Mouse (Mus musculus) gastrocnemius, adult 8-10 months (tissue): ENCODE measurements around the gene Sema6c. TPM values are rescaled to one million over a fixed set of nuclear protein-coding genes. Genes with fewer than 3 reads are reported as not detected.
"Not testable (repeated sequence)": the region's sequence is repeated elsewhere in the genome, so short reads cannot be mapped to it uniquely, and the experiment has no call there.

Experiments used
- DNase-seq, 2 experiments: peaks; one replicate each; pipeline ENCODE4 v3.0.0; 2022; ENCODE audit warnings: low spot score in 2 of 2
- total RNA-seq, 4 experiments: library from RNA; stranded (reverse); gene quantifications; 2 replicates each; pipeline ENCODE4 v1.2.4; 2022

Sema6c gene
- total RNA-seq, 4 experiments from 2014 or later, result 67.3 to 91.3 (median 87.4) TPM

DNA sequence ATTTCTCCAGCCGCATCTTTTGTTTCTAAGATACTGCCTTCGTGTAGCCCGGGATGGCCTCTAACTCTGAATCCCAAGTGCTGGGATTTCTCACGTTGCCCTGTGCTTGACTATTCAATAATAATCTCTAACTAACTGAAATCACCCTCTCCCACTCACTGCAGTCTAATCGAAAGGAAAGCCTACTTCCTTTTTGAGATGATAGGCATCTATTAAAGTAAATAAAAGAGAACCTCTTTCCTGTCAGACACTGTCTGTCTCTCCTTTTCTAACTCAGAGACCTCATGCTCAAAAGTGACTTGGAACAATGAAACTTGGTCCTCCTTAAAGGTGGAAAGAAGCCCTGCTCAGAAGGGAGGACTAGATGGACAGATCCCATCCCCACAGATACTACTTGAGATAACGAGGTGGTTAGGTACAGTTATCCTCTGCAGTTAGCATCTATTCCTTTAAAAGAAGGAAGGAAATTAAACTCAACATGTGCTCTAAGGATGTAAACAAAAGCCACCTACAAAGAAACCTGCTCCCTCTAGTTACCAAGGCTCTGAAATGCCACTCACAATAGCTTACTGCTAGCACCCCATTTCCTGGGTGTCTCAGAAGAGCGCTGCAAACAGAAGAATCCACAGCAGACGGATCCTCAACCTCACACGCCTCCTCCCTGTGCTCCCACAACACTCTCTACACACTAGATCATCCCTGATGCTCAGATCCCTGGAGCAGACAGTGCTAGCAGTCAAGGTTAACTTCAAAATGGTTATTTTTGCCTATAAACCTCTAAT lies 24.7 kb downstream of the Sema6c start:
- DNase-seq, result no peak

DNA sequence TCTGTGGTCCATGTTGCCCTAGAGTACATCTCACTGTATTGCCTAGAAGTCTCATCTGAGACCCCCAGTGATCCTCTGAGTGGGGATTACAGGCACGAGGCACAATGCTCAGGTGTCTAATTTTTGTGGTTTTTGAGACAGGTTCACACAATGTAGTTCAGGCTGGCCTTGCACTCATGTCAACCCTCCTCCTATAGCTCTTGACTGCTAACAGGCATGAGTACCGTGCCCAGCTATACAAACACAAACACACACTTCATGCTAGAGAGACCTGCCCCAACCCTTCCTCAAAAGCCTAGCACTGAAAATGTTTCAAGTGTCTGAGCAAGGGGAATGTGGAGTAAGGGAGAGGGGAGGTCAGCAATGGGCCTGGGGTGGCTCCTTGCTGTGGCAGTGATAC lies 25.8 kb downstream of the Sema6c start:
- no peak for DNase-seq

DNA sequence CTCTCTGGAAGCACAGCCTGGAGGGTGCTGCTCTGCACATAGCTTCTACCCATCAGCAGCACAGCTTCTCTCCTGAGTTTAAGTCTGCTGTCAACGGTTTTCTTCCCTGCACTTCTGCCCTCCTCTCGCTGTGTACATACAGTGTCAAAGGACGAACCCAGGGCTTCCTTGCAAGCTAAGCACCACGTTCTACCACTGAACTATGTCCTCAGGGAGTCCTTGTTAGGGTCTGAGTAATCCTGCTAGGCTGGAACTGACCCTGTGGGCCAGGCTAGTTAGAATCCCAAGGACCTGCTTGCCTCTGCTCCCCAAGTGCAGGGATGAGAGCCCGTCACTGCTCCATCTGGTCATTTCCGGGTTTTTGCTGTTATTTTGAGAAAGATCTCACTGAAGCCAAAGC lies 26.6 kb downstream of the Sema6c start:
- DNase-seq, result no peak

DNA sequence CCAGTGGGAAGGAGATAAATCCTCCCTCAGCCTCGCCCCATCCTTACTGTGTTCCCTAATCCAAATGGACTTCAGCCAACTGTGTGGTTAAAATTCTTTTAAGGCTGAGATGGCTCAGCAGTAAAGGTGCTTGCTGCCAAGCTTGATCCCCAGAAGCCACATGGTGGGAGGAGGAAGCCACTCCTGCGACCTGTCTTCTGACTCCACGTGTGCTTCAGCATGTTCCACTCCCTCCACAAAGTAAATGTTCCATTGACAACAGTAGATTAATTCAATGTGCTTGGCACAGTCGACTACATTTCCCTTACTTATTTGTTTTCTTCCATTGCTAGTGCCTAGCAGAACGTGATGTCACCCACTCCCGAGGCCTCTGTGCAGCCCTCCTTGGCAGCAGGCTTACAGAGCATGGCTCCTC lies 34.5 kb downstream of the Sema6c start:
- no peak for DNase-seq

DNA sequence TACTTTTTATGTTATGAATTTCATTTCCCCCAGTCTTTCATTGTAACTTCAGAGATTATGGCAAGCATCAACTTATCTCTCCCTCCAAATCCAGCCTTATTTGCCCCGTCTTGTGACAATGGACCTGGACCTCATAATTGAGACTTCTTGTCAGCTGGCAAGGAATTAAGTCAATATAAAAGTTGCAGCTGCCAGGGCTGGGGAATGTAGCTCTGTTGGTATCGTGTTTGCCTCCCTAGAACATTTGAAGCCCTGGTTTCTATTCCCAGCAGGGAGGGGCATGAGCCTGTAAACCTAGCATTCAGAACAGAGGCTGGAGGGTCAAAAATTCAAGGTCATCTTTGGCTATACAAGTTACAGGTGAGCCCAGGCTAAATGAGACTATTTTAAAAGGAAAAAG lies 35.5 kb downstream of the Sema6c start:
- no peak for DNase-seq

DNA sequence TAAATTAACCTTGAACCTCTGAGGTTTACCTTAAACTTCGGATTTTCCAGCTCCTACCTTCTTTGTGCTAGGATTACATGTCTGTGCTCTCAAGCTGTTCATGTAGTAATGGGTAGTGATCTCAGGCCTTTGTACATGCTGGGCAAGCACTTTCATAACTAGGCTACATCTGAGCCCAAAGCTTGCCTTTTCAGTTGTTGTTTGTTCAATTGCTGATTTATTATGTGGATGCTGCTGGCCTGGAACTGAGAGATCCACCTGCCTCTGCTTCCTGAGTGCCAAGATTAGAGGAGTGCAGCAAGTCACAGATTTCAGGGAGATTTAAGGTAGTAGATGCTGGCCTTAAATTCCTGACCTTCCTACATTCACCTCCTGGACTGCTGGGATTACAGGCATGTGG lies 38.8 kb downstream of the Sema6c start:
- no peak for DNase-seq

DNA sequence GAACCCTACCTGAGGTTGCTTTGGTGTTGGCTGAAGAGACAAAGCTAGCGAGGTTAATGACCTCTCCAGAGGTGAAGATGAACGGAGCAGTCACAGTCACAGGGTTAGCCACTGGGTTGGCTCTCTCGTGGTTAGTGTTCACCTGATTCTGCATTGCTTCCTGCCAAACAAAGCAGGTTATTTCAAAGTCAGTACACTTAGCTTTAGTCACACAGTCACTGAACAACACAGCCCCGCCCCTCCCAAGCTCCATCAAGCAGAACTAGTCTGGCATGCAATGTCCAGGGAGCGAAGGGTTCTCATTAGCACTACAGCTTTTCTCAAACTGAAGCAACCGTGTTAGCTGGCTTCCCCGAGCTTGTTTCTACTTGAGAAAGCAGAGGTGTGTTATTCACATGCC lies 39.9 kb downstream of the Sema6c start:
- DNase-seq, result no peak

DNA sequence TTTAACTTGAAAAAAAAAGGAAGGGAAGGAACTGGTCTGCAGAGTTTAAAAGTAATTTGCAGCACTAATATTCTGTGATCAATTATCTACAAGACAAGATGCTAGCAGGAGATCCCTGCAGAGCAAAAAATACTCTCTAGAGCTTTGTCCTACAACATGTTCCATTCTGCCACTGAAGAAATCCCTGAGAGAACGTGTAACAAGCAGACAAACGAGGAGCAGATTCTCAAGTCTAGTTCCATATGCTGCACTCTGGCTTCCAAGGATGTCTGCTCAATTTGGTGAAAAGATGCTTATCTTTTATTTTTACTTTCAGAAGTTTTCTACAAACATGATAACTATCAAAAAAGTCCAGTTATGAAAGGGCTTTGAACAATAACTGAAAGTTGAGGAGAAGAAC lies 40.3 kb downstream of the Sema6c start:
- DNase-seq, result no peak

DNA sequence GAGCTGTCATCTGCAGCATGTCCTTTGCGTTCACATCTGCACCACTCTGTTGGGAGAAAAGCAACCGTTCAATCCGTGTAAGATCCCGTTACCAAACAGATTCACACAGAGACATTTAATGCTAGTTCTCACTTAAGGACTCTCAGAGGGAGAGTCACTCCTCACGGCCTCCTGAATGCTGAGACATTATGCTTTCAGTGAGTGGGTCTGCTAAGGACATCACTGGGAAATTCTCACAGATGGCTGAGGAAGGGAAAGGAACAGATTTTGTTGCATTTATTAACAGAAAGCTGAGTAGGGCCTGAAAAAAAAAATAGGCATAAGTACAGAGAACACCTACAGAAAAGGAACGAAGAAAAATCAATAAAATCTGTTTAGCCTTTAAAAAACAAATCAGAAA lies 43.6 kb downstream of the Sema6c start:
- DNase-seq, result no peak

DNA sequence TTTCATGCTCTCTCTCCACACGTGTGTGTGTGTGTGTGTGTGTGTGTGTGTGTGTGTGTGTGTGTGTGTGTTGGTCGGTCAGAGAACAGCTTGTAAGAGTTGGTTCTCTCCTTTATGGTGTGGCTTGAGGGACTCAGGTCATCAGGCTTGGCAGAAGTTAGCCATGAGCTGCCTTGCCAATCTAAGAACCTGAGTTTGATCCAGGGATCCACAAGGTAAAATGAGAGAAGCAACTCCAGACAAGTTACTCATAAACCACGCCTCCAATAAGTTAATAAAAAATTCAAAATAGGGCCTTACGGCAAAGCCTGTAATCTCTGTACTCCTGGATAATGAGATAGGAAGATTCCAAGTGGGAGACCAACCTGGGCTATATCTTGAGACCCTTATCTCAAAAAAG lies 48.0 kb downstream of the Sema6c start:
- no peak for DNase-seq

DNA sequence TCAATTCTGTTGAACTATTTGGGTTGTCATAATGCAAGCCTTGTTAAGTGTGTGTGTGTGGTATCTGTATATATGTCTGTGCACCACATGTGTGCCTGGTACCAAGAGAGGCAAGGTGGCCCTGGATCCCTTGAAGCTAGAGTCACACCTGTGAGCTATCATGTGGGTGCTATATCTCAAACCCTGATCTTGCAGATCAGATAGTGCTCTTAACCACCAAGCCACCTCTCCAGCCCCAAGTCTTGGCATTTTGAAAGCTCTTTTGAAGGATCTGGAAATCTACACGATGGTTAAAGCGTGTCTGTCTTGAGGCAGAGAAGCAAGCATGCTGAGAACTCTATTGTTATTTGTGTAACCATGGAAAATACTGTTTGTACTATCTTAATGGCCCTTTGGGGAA lies 50.3 kb downstream of the Sema6c start:
- no peak for DNase-seq

DNA sequence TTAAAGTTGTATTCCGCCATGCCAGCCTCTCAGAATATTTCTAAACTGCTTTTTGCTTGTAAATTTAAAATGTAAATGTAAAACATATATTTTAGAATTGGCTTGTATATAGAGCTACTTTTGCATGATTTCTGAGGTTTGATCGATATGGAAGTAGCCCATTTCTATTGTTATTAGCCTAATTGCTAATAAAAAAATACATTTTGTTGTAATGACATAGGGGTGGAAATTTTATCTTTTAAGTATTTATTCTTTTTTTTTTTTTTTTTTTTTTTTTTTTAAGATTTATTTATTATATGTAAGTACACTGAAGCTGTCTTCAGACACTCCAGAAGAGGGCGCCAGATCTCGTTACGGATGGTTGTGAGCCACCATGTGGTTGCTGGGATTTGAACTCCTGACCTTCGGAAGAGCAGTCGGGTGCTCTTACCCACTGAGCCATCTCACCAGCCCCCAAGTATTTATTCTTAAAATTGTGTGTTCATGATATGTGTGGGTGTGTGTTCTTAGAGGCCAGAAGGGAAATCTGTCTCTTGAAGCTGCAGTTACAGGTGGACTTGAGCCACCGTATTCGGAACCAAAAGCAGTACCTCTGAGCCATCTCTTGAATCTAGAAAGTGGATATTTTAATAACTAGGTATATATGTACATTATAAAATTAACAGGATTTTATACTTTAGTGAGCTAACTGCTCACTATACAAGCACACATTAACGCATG lies 52.8 kb downstream of the Sema6c start:
- DNase-seq, result not testable (repeated sequence)

DNA sequence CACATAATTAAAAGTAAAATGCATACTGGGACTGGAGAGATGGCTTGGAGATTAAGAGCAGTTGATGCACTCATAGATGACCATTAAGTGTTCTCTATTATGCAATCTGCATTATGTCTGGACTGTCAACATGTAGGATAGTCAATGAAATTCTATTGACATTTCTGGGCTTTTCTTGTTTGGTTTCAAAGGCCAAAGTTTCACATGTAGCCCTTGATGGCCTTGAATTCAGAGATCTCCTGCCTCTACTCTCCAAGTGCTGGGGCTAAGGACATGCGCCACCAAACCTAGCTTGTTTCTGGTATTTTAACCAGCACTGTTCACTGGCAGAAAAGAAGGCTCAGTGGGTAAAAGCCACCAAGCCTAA lies 53.3 kb downstream of the Sema6c start:
- no peak for DNase-seq

DNA sequence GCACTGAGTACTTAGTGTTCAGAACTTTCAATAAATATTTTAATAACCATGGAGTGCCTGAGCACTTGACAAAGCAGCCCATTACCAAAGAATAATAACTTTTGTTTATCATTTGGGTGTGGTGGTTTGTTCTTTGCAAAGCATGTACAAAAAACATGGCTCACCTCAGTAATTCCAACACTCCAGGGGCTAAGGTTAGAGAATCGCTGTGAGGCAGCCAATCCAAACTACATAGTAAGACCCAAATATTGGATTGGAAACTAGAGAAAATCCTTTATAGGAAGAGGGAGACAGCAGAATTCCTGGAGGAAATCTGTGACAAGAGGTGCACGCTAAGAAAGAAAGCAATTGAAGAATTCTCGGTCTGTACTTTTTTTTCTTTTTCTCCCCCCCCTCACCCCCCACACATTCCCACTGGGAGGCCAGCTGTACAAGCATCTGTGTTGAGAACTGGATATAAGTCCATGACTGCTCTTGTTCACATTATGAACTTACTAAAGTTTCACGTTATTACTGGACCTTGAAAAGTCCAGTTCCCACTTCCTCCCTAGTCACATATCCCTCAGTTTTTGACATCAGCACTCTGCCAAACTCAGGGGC lies 56.5 kb downstream of the Sema6c start:
- no peak for DNase-seq

DNA sequence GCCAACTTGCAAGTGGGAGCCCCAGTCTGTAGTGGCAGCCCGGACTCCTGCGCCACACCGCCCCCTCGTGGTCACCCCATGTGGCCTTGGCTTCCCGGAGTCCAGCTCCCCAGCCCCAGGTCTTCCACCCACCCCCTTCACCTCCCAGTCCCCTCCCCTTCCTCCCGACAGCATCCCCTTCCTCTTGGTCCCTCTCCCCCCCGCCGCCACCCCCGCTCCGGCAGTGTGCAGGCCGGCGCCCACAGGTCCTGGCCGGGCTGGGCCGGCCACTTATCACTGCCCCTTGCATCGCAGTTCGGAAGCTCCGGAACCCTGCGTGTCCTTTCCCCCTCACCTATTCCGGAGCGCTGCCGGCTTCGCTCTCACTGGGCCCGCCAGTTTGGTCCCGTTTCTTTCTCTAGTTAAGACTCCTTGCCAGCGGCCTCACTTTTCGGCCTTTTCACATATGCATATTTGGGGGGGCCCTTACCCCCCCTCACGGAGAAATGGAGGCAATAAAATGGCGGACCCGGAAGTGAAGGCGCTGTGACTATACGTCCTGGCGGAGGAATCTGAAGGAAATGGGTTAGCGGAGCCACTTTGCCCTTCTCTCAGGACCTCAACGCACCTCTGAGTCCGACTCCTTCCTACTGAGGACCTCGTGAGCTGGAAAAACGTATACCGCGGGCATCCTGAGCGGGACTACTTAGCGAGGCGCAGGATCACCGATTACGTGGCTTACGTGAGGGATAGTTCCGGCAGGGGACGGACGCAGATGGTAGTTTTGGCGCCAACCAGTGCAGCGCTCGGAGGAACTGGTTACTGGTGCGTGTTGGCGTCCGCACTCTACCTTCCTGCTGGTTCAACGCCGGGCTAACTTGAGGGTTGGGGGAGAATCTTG lies 57.2 kb downstream of the Sema6c start, which contains the start of gene Gabpb2:
Gene Gabpb2 (minus strand): TSS at position 662 of the 880 bp plus-strand sequence.
- peak; percentile 94 for DNase-seq

DNA sequence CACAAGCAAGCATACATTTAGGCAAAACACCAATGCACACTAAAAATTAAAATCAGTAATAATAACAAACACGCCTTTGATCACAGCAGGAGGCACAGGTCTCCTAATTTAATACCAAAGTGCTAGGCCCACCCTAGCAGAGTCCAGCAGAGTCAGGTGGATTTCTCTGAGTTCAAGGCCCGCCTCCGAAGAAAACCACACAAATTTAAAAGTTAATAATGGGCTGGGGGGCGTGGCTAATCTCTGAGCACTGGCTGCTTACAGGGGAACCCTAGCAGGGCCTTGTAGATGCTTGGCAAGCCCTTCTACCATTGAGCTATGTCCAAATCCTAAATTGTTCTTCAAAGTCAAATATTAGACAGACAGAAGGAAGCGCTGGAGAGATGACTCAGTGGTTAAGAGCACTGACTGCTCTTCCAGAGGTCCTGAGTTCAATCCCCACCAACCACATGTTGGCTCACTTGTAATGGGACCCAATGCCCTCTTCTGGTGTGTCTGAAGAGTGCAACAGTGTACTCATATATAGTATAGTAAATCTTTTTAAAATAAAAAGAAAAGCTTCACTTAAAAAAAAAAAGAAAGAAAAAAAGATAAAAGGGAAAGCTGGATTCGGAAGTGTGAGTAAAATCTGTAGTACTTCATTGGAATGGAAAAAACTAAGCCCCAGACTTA lies 58.3 kb downstream of the Sema6c start:
- no peak for DNase-seq

DNA sequence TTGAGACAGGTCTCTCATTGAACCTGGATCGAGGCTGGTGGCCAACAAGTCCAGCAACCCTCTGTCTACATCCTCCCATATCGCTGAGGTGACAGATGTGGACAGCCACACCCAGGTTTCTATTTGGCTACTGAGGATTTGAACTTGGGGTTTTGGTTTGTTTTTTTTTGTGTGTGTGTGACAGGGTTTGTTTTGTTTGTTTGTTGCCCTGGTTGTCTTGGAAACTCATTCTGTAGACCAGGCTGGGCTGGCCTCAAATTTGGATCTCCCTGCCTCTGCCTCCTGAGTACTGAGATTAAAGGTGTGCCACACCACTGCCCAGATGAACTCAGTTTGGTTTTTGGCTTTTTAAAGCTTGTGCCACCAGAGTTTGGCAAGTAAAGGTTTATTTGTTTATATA lies 62.8 kb downstream of the Sema6c start:
- DNase-seq, result no peak
